Mouse (Mus musculus): ENCODE data around the gene Cyb561d2.

Gene Cyb561d2

GRCm38 (mm10) chr9:107549297-107550074, 7.5 kb upstream of the Cyb561d2 start:
- no peak for DNase-seq

- DNase-seq, result peak; percentile 50
These were observed 6.8 kb upstream of the Cyb561d2 start for GRCm38 (mm10) chr9:107548820-107549219.

- no peak for DNase-seq
These were observed 6.0 kb upstream of the Cyb561d2 start for GRCm38 (mm10) chr9:107547957-107548356.

- peak; percentile 51 for DNase-seq
These were observed 5.0 kb upstream of the Cyb561d2 start, which contains the start of gene Zmynd10 for GRCm38 (mm10) chr9:107547026-107547425. Zmynd10 (plus strand) TSS chr9:107547298.

GRCm38 (mm10) chr9:107545602-107546001, 3.6 kb upstream of the Cyb561d2 start:
- DNase-seq, result peak; percentile 86

GRCm38 (mm10) chr9:107545199-107545598, 3.2 kb upstream of the Cyb561d2 start:
- DNase-seq, result no peak

- DNase-seq, result peak; percentile 63
These were observed 2.7 kb upstream of the Cyb561d2 start for GRCm38 (mm10) chr9:107544729-107545128.

- peak; percentile 59 for DNase-seq
These were observed 2.3 kb upstream of the Cyb561d2 start for GRCm38 (mm10) chr9:107544196-107544700.

GRCm38 (mm10) chr9:107543299-107543698, 1.3 kb upstream of the Cyb561d2 start:
- DNase-seq, result no peak

- peak; percentile 63 for DNase-seq
These were observed 728 bp upstream of the Cyb561d2 start for GRCm38 (mm10) chr9:107542721-107543120.

GRCm38 (mm10) chr9:107542352-107542686, 326 bp upstream of the Cyb561d2 start:
- no peak for DNase-seq

- DNase-seq, result no peak
These were observed 988 bp downstream of the Cyb561d2 start for GRCm38 (mm10) chr9:107541005-107541404.

GRCm38 (mm10) chr9:107540420-107540819, 1.6 kb downstream of the Cyb561d2 start:
- DNase-seq, result no peak

- no peak for DNase-seq
These were observed 2.1 kb downstream of the Cyb561d2 start for GRCm38 (mm10) chr9:107539940-107540339.

- no peak for DNase-seq
These were observed 3.3 kb downstream of the Cyb561d2 start for GRCm38 (mm10) chr9:107538711-107539110.

GRCm38 (mm10) chr9:107538231-107538630, 3.8 kb downstream of the Cyb561d2 start:
- no peak for DNase-seq

- DNase-seq, result peak; percentile 65
These were observed 7.4 kb downstream of the Cyb561d2 start for GRCm38 (mm10) chr9:107534408-107535202.

- peak; percentile 96 for DNase-seq
These were observed 8.1 kb downstream of the Cyb561d2 start, which contains the start of gene Tmem115 for GRCm38 (mm10) chr9:107533791-107534407. Tmem115 (plus strand) TSS chr9:107533945.

- no peak for DNase-seq
These were observed 15.6 kb downstream of the Cyb561d2 start for GRCm38 (mm10) chr9:107526198-107527026.

- no peak for DNase-seq
These were observed 19.6 kb downstream of the Cyb561d2 start for GRCm38 (mm10) chr9:107522400-107522711.

GRCm38 (mm10) chr9:107521711-107522399, 20.1 kb downstream of the Cyb561d2 start:
- DNase-seq, result no peak

- no peak for DNase-seq
These were observed 20.8 kb downstream of the Cyb561d2 start for GRCm38 (mm10) chr9:107521190-107521589.

All from cerebellum, adult 9-10 months (tissue).